Mouse (Mus musculus) Patski (cell line): ENCODE data around the gene Fry. TPM values are rescaled to one million over a fixed set of nuclear protein-coding genes. Genes with fewer than 3 reads are reported as not detected.

ENCODE experiments used
- ATAC-seq: fragments of 100-300 bp; one replicate; pipeline ENCODE4 v1.8.0; 2021
- CTCF ChIA-PET: fragments of 350-600 bp; sonication (Branson Sonifier 250); formaldehyde crosslinking; loops from one replicate; lab custom pipeline; 2022; ENCODE audit warnings: inconsistent platforms; lab: Charles Lee
- POLR2A ChIA-PET: fragments of 350-600 bp; sonication (Branson Sonifier 250); formaldehyde crosslinking; loops from one replicate; lab custom pipeline; 2022; ENCODE audit warnings: antibody characterized with exemption, inconsistent platforms; lab: Charles Lee
- DNase-seq: peaks from one replicate; pipeline ENCODE4 v3.0.0-alpha.2; 2011; ENCODE audit warnings: low read depth, low spot score
- H3K27me3 ChIP-seq: fragments of 371-371 bp; one replicate; pipeline ENCODE4 v1.5.1; 2021
- CTCF ChIP-seq: fragments of 100-300 bp; IDR thresholded peaks from one replicate; pipeline ENCODE4 v1.5.1; 2021
- in situ Hi-C: fragments of 300-500 bp; cut with MboI; formaldehyde crosslinking; loops from 3 replicates; pipeline ENCODE4 v1.11.1; 2018; ENCODE audit warnings: low pct_unique_long_range_greater_than_20kb, mixed read lengths
- polyA plus RNA-seq: library from polyadenylated mRNA; unstranded; gene quantifications from one replicate; pipeline ENCODE4 v1.2.3, GENCODE M21; 2021

Fry gene
- polyA plus RNA-seq, 1 experiment from 2014 or later, result 0.05 TPM

- DNase-seq, result no peak
- CTCF ChIA-PET, result no interaction called here
- in situ Hi-C loops, result no loop called here
- H3K27me3 ChIP-seq, result no peaks in the 10 kb centered on the region
- POLR2A ChIA-PET, result no interaction called here
- no peak for TF ChIP-seq CTCF
- no peak for ATAC-seq
These were observed 262.3 kb downstream of the Fry start for GRCm38 (mm10) chr5:150380767-150381166.

- no peak for ATAC-seq
- no peak for DNase-seq
- CTCF ChIA-PET, result interaction anchor here (1.2 kb wide), 1 partner anchor 12 kb away, joined by 3 read pairs; no protein-coding TSS in a partner anchor
- TF ChIP-seq CTCF, result no peak
- in situ Hi-C loops, result no loop called here
- POLR2A ChIA-PET, result no interaction called here
- no peaks in the 10 kb centered on the region for H3K27me3 ChIP-seq
These were observed 264.0 kb downstream of the Fry start for GRCm38 (mm10) chr5:150382411-150382810.

DNA sequence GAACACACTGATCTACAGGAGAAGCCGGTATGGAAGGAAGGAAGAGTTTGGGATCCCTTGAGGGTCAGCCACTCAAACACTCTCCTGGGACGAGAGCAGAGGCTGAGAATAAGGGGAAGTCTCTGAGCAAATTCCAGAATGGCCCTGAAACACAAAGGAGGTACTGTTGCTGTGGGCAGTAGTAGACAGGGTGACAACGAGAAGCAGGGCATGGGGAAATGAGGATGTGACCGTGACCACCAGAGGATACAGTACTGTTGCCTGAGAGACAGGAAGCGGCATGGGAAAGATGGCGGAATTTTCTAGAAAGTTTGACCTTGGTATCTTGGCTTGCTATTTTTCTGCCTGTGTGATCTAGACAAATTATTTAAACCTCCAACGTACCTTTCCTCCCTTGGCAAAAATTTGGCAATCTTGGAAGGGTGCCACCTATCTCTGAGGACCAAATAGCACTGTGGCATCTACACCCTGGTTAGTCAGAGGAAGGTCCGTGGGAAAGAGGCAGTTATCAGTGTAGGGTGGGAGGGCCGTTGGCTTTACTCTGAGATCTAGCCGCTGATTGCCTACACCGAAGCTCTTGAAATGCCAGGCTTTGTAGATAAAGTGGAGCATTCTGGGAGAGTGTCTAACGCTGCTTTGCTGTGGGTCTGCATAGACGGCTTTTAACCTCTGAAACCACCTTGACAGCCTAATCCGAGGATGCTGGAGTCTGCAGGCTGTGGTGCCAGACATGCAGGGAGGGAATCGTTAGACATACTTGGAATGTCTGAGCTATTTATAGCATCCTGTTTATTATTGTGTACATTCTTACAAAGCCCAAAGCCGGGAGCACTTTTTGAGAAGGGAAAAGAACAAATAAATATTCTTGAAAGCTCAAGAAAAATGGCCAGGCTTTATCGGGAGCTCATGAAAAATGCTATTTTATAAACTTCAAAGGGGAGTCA is 266.1 kb downstream of the Fry start:
- no peak for ATAC-seq
- ChIA-PET POLR2A (no interaction called here), CTCF (no interaction called here)
- no peak for DNase-seq
- no peak for TF ChIP-seq CTCF
- no peaks in the 10 kb centered on the region for H3K27me3 ChIP-seq
- in situ Hi-C loops, result no loop called here

DNA sequence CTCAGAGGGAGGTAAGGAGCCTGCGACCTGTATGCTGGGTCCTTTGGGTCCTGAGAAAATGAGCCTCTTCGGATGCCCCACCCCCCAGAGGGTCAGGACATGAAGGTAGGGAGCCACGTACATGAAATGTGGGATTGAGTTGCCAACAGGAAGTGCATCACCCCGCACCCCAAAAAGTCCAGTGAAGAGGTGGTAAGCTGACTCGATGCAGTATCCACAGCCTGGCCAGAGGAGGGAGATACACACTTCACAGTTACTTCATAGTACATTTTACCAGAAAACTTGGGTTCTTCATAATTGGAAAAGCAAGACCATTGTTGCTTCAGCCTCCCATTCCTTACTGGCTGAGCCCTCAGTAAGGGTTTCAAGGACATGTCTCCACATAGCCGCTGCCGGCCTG is 266.8 kb downstream of the Fry start:
- ChIA-PET CTCF (no interaction called here), POLR2A (no interaction called here)
- DNase-seq (no peak), ATAC-seq (no peak)
- H3K27me3 ChIP-seq, result no peaks in the 10 kb centered on the region
- no peak for TF ChIP-seq CTCF
- in situ Hi-C loops, result no loop called here

- in situ Hi-C loops, result no loop called here
- ChIA-PET CTCF (no interaction called here), POLR2A (no interaction called here)
- no peak for DNase-seq
- TF ChIP-seq CTCF, result no peak
- H3K27me3 ChIP-seq, result no peaks in the 10 kb centered on the region
- ATAC-seq, result no peak
These were observed 270.2 kb downstream of the Fry start for GRCm38 (mm10) chr5:150388623-150389022.

DNA sequence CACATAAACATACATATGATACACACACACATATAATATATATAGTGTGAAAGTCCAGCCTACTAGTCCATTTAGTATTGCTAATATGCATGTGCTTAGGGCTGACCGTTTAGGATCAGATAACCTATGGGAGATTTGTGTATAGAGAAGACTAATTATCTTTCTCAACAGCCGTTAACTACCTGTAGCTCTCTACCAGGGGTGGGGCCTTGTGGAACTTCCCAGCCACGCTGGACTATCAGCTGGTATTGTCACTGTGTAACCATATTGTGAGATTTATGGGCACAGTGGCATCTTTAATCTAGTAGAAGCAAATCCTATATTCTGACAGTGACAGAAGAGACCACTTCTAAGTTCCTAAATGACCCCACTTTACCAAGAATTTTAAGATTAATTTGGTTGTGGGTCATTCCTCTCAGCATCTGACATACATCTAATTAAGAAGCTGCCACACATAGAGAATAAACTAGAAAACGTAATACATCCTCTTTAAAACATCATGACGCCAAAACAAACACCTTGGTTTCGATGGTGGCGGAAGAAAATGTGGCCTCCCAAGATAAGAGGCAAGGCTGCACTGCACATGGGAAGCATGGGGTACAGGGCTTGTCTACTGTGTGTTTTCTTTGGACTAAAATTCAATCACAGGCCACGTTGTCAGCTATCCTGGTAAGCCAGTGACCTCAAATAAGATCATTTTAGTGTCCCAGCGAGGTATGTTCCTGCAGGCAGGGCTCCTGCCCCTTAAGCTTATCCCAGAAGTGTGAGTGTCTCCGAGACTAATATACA is 271.3 kb downstream of the Fry start:
- in situ Hi-C loops, result no loop called here
- ATAC-seq (no peak), DNase-seq (no peak)
- CTCF ChIA-PET, result interaction anchor here (1.8 kb wide), 1 partner anchor 11 kb away, joined by 5 read pairs; no protein-coding TSS in a partner anchor
- no peaks in the 10 kb centered on the region for H3K27me3 ChIP-seq
- no peak for TF ChIP-seq CTCF
- POLR2A ChIA-PET, result no interaction called here

GRCm38 (mm10) chr5:150390422-150390821 is 272.0 kb downstream of the Fry start:
- POLR2A ChIA-PET, result no interaction called here
- H3K27me3 ChIP-seq, result no peaks in the 10 kb centered on the region
- no peak for TF ChIP-seq CTCF
- no peak for ATAC-seq
- CTCF ChIA-PET, result interaction anchor here (1.8 kb wide), 1 partner anchor 11 kb away, joined by 5 read pairs; no protein-coding TSS in a partner anchor
- in situ Hi-C loops, result no loop called here
- no peak for DNase-seq

GRCm38 (mm10) chr5:150394645-150395044 is 276.2 kb downstream of the Fry start:
- ATAC-seq, result no peak
- in situ Hi-C loops, result loop anchor here (5.0 kb wide), 1 partner anchor 42 kb away; no protein-coding TSS in a partner anchor

GRCm38 (mm10) chr5:150402832-150403447 is 284.5 kb downstream of the Fry start:
- ChIA-PET POLR2A (no interaction called here), CTCF (interaction anchor here (0.9 kb wide), 1 partner anchor 11 kb away, joined by 4 read pairs; no protein-coding TSS in a partner anchor)
- no peak for TF ChIP-seq CTCF
- ATAC-seq (no peak), DNase-seq (no peak)
- in situ Hi-C loops, result no loop called here
- H3K27me3 ChIP-seq, result no peaks in the 10 kb centered on the region

More at GRCm38 (mm10) chr5:150394645-150395044, 276.2 kb downstream of the Fry start:
- no peaks in the 10 kb centered on the region for H3K27me3 ChIP-seq
- ChIA-PET POLR2A (no interaction called here), CTCF (interaction anchor here (0.9 kb wide), 1 partner anchor 13 kb away, joined by 3 read pairs; no protein-coding TSS in a partner anchor)
- TF ChIP-seq CTCF, result no peak
- no peak for DNase-seq

DNA sequence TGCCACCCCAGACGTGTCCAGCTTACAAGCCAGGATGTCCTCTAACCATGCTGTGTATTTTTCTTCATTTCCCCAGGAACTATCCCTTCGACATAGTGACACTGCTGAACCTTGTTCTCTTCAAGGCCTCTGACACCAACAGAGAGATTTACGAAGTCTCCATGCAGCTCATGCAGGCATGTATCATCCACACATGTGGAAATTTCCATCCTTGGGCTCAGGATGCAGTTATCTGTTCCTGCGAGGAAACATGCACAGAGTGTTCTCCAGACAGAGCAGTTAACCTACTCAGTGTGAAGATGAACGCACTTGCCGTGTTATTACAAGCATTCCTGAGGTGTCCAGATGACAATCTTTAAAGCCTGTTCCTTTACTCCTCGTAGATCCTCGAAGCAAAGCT is 286.4 kb downstream of the Fry start:
- POLR2A ChIA-PET, result no interaction called here
- CTCF ChIA-PET, result interaction anchor here (1.2 kb wide), 1 partner anchor 10 kb away, joined by 3 read pairs; no protein-coding TSS in a partner anchor
- DNase-seq (no peak), ATAC-seq (no peak)
- no peaks in the 10 kb centered on the region for H3K27me3 ChIP-seq
- TF ChIP-seq CTCF, result no peak
- in situ Hi-C loops, result no loop called here
